Mouse (Mus musculus): ENCODE results near the gene Ifi35. TPM values are rescaled to one million over a fixed set of nuclear protein-coding genes. Genes with fewer than 3 reads are reported as not detected.
"Not testable (repeated sequence)": the region's sequence is repeated elsewhere in the genome, so short reads cannot be mapped to it uniquely, and the experiment has no call there.

Gene Ifi35
- total RNA-seq, 2 experiments from 2014 or later, result 8.0 to 8.9 TPM

DNA sequence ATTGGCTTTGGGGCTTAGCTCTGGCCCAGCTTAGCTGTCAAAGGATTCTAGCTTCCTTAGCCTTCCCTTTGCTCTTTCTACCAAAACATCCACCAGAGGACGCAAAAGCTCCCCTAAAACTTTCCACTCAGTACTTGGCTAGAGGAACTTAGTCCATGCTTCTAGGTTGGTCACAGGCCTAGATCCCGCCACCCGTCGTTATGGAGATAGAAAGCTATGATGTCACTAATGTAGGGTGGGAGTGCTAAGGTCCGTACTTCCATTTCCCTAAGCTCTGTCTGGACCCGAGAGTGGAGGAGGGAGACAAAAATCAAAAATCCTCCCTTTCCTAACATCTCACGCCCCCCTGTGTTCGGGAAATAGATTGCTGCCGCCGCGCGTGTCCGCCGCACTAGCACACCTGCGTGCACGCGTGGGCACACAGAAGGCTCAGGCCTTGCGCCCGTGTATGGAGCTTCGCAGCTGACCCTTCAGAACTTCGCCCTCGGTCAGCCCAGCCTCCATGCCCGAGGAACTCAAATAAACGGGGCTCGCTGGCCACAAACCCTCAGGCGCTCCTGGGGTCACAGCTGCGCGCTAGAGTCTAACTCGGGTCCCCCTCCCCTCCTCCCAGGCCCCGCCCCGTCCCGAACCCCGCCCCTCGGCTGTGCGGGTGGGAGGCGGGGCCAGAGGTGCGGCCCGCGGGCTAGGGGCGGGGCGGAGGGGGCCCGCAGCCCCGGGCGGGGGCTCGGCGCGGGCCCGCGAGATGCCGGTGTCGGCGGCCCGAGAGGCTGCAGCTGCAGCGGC is 19.5 kb downstream of the Ifi35 start:
- peak; percentile 50 to 69 for DNase-seq (ENCODE audit: low spot score in 2 of 2)

DNA sequence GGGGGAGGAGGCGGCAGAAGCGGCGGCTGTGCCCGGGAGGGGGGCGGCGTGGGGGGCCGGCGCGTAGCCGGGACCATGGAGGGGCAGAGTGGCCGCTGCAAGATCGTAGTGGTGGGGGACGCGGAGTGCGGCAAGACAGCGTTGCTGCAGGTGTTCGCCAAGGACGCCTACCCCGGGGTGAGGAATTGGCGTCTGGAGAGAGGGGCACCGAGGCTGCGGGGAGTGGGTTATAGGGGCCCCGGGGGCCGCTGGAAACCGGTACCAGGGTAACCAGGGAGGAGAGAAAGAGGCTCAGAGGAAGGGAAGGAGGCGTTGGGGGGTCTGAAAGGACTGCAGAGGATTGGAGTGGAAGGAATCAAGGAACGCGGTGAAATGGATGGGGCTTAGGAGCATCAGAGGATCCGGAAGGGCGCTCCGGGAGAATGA is 20.1 kb downstream of the Ifi35 start:
- no peak for DNase-seq (ENCODE audit: low spot score in 2 of 2)

DNA sequence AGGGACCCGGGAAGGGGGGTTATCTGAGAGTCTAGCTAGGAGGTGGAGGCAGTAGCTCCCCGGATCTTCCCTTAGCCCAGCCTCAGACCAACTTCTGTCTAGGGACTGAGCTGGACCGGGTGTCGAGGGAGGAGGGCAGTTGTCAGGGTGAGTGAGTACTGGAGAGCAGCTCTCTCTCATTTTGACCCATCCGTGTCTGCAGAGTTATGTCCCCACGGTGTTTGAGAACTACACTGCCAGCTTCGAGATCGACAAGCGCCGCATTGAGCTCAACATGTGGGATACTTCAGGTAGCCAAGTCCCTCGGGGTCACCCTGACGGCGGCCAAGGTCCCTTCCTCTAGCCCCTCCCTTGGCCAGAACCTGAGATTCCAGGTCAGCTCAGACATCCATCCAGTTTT is 20.5 kb downstream of the Ifi35 start:
- no peak for DNase-seq (ENCODE audit: low spot score in 2 of 2)

DNA sequence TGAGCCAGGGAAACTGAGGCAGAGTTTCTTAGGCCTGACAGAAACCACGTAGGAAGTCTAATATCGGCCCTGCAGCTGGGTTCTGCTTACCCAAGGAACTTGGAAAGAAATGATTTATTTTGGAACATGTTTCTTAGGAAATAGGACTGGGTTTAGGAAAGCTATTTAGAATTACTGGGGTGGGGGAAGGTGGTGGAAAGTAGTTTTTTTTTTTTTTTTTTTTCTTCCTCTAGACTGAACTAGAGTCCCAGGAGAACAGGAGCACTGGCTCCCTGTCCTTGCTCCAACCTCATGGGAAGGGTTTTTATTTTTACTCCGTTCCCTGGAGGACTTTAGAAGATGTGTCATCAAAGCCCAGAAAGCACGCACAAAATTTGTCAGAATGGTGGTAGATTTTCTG is 20.9 kb downstream of the Ifi35 start:
- DNase-seq (ENCODE audit: low spot score in 2 of 2), result no peak

DNA sequence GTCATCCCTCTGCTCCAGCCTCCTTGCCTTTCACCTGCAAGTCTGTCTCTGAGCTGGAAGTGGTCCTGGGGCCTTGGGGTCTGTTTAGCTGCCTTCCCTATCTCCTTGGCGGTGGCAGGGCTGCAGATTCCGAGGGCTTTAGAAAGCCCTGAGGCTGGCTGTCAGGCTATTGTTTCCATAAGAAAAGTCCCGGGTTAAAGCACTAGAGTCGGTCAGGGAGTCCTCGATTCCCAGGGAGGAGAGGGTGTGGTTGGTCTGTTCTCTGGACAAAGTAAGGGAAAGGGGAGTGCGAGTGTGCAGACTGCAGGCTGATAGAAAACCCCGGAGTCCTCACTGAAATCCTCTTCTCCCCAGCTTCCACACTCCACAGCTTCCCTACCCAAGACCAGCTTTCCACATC is 22.0 kb downstream of the Ifi35 start:
- DNase-seq (ENCODE audit: low spot score in 2 of 2), result no peak

DNA sequence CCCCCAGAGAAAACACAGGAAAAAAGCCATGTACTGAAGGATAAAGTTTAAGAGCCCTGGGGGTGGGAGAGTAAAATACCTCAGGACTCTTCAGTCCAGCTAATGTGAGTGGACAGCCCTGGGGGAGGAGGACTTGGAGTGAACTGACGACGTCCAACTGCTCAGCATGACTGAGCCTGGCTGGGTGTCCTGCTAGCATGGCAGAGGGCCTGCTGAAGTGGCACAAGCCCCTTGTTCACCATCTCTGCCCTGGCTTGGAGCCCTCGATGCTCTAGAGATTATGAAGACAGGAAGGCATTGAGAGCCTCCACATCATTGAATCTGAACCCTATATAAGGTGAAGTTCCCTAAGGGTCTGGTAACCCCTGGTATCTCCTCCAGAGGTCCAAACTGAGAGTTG is 23.7 kb downstream of the Ifi35 start:
- no peak for DNase-seq (ENCODE audit: low spot score in 2 of 2)

DNA sequence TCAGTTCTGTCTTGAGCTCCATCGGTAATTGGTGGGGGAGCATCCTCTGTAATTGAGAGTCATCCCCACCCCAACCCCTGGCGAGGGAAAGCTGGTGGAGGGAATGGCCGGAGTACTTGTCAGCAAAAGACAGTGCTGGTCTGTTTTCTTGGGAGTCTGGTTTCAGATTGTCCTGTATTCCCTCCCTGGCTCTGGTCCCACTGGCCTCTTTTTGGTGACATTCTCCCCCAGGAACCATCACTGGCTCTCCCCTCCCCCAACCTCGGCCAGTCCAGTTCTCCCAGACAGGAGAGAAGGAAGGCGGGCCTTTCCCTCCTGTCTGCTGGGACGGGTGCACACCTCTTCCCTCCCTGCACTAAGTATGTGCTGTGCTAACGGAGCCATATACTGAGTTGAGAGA is 24.1 kb downstream of the Ifi35 start:
- no peak for DNase-seq (ENCODE audit: low spot score in 2 of 2)

DNA sequence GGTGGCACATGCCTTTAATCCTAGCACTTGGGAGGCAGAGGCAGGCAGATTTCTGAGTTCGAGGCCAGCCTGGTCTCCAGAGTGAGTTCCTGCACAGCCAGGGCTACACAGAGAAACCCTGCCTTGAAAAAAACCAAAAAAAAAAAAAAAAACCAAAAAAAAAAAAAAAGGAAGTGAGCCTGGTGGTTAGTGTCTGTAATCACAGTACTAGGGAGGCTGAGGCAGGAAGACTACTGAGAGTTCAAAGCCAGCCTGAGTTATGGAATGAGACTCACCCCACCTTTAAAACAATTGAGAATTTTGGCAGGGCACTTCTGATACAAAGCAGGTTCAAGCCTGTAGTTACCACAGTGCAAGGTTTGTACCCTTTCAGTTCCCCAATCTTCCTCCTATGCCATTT is 25.5 kb downstream of the Ifi35 start:
- not testable (repeated sequence) for DNase-seq (ENCODE audit: low spot score in 2 of 2)

DNA sequence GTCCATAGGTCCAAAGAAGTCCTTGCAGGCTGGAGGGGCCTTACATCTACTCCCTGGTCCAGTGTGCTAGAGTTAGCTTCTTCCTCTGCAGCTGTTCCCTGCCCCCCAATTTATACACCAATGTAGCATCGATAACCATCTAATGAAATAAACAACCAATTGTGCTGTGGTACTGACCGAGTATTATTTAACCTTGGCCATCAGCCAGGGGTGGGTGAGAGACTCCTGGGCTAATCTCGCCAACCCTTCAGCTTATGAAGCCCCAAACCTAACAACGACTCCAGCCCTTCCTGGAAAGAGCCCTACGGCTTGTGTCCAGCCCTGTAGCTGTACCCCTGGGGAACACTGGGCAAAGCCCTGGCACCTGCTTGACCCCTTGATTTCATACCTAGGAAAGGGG is 26.1 kb downstream of the Ifi35 start:
- DNase-seq (ENCODE audit: low spot score in 2 of 2), result no peak

DNA sequence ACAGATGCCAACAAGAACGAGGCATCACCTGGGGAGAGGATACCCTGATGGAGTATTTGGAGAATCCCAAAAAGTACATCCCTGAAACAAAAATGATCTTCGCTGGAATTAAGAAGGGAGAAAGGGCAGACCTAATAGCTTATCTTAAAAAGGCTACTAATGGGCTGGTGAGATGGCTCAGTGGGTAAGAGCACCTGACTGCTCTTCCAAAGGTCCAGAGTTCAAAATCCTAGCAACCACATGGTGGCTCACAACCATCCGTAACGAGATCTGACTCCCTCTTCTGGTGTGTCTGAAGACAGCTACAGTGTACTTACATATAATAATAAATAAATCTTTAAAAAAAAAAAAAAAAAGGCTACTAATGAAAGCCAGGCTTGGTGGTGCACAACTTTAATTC is 28.2 kb downstream of the Ifi35 start:
- DNase-seq (ENCODE audit: low spot score in 2 of 2), result not testable (repeated sequence)

DNA sequence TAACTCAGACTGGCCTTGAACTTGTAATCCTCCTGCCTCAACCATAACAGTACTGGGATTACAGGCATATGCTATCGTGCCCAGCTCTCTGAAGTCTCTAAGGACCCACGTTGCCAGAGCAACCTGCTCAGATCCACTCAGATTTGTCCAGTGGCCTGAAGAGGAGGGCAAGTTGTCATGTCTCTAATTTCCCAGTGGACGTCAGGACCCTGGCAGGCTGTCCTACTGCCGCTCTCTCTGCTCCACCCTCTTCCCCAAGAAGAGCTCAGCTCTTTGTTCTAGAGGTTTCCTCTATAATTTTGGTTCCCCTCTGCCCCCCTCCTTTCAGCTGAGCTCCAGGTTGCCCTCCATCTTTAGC is 29.0 kb downstream of the Ifi35 start:
- no peak for DNase-seq (ENCODE audit: low spot score in 2 of 2)

DNA sequence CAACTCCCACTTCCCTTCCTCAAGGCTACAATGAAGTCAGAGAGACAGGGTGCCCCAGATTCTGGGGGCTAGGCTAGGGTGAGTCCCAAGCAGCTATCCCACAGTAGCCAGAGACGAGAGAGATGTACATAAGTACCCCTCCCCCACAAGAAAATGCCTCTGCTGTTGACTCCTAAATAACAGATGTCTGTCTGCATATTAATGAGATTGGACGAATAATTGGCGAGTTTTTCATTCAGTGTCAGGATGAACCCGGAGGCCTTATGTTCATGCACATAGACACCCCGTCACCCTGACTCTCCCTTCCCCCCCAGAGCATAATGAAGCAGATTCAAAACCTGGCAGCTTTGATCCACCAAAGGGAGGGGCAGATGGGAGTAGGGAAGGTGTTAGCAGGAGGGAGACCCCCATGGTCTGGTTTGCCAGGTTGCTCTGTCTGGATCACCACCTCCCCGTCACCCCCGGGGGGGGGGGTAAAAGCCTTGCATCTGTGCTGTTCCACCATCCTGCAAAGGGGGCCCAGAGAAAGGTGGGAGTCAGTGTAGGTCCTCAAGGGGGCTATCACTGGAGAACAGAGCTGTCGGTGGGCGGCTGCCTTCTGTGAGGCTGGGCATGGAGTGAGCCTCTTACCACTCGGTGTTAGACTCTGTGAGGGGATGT is 29.5 kb downstream of the Ifi35 start:
- DNase-seq (ENCODE audit: low spot score in 2 of 2), result no peak

DNA sequence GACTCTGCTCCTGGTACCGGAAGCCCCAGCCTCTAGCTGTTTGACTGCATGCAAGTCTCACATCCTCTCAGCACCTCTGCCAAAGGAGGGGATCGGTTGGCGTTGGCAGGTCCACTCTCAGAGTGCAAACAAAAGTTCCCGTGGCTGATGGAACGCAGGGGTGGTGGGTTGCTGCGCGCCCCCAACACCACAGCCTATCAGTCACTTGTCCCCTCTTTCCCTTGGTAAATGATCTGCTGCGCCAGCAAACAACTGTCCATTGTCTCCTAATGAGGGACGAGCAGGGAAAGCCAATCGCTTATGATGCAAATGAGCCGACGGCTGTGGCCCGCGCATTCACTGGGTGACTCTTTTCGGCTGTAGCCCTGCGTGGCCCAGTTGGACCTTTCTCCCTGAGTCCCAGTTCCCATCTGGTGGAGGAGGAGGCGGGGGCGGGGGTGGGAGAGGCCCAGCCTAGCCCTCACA is 31.0 kb downstream of the Ifi35 start:
- DNase-seq (ENCODE audit: low spot score in 2 of 2), result no peak

DNA sequence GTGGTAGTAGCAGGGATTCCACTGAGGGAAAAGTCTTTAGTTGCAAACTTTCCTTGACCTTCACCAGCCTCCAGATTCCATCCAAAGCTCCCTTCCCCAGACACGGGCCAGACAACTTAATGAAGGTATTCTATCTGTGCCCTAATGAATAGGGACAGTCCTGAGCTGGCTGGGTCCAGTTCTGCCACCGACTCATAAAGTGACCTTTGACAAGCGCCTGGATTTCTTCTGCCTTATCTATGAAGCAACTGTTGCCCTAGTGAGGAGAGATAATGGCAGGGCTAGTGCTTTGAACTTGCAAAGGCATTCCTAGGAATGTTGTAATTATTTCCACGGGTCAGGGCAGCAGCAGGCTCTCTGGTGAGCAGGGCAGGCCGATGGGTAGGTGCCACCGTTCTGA is 32.7 kb downstream of the Ifi35 start:
- no peak for DNase-seq (ENCODE audit: low spot score in 2 of 2)

DNA sequence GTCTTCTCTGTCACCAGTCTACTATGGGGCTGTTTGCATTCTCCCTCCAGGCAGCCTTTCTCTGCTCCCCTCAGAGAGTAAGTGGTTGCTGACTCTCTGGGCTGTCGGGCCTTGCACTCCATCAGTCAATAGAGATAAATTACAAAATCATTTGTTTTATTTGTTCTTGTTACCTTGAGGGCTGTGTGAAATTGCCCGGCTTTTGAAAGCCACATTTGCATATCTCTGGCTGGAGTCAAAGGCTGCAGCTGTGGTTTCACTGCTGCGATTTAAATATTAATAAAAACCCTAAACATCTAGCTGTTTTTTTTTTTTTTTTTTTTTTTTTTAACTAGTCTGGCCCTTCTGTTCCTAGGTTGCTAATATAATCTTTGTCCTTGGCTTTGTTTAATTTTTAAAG is 35.6 kb downstream of the Ifi35 start:
- DNase-seq (ENCODE audit: low spot score in 2 of 2), result no peak

DNA sequence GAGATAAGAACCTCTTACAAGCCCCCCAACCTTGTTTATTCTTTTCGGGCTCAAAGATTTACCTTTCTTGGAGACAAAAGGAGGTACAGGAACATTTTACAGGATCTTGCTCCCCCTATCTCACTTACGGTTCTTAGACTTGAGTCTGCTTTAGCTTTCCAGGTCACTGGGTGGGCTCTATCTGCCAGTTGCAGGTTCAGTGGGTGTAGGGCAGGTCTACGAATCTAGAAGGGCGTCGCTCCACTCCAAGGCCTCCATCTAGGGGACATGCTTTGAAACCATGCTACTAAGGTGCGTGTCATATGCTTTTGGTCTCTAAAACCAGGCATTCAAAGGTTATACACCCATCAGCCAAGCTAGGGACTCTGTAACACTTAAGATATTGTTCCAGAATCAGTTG is 36.0 kb downstream of the Ifi35 start:
- no peak for DNase-seq (ENCODE audit: low spot score in 2 of 2)

DNA sequence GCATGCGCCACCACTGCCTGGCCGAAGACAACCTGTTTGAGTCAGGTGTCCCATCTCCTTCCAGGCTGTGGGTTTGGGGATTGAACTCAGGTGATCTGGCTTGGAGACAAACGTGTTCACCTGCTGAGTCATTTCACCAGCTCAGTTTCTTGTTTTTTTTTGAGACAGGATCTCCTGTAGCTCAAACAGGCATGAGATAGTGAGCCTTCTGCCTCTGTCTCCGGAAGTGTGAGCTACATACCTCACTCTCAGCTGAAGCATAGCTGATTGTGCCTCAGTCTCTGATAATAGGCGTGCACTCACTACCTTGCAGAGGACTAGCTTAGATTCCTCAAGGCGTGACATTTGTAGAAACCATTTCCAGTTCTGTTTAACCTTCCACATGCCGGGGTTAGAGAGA is 36.6 kb downstream of the Ifi35 start:
- DNase-seq (ENCODE audit: low spot score in 2 of 2), result no peak

DNA sequence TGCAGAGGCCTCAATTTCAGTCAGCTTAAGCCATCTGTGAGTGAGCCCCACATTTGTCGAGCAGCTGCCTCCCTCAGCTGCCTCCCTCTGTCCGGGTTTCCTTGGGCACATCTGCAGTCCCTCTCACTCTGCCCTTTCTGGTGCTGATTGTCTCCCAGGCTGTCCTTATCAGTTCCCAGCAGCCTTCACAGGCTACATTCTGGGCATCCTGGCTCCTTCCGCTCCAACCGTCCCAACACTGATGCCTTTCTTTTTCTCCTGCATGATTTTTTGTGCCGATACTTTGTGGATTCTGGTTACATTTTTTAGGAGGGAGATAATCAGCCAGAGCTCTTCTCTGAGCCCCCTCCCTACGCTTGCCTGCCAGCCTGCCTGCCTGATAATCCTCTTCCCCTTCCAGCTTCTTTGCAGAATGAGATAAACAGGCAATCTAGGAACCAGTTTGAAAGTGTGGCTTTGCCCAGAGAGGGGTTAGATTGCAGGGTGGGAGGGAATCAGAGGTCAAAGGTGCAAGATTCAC is 37.4 kb downstream of the Ifi35 start:
- DNase-seq (ENCODE audit: low spot score in 2 of 2), result no peak

DNA sequence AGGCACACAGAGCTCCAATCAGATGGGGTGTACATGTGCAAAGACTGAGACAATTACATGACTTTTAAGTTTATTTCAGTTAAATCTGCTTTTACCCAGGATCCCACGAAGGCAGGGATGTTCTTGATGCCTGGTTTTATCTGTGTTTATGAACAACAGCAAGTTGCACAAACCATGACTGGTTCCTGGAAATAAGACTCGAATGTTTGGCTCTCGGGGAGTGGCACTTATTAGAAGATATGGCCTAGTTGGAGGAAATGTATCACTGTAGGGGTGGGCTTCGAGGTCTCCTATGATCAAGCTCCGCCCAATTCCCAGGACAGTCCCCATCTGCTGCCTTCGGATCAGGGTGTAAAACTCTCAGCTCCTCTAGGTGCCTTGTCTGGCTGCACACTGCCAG is 37.9 kb downstream of the Ifi35 start:
- no peak for DNase-seq (ENCODE audit: low spot score in 2 of 2)

DNA sequence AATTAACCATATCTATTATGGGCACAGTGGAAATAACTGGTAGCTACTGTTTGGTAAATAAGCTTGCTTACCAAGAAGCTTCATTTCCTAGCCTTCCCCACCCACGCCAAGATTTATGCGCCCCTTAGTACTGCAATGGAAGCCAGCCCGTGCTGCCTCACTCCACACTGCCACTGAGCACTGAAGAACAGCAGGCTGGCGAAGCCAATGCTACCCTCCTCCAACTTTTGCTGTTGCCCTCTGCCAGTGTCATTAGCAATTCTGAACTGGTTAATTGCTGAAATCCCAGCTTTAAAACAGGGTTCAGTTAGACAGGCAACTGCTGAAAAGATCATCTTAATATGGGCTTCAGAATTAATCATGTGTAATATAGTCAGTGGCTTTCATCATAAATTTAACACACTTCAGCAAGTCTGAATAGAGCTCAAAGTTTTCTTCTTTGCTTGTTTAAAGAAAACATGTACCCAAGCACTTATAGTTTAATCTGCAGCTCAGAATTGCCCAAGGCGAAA is 58.1 kb downstream of the Ifi35 start:
- no peak for DNase-seq (ENCODE audit: low spot score in 2 of 2)

DNA sequence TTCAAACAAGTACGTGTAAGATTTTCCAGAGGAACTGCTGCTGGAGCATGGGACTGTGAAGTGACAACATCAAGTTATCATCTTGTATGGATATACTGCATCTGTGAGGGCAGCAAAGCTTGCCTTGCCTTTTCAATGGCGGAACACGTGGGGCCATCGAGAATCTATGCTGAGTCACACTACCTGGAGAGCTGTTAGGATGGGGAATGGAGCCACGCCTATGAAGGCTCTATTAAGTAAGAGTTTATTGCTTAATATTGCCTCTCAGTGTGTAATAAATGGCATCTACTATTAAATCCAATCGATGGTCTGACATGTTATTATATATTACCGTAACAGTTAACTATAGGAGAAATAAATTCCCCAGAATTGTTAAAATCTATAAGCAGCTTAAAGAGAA is 58.9 kb downstream of the Ifi35 start:
- no peak for DNase-seq (ENCODE audit: low spot score in 2 of 2)

Data from gastrocnemius, postnatal 4 days (tissue).